Mouse (Mus musculus) neural tube, embryonic 13.5 days (tissue): ENCODE measurements at regions not wholly inside any gene's neighbourhood (a gene's known extent, or its start where the extent isn't known, plus 50 kb on each side); places are given as distances from the start of the nearest gene placed in this dataset.
A peak's percentile ranks its signal among the peaks of the same experiment; 100 is the strongest.

Experiments
- ATAC-seq: fragments of 200-750 bp; cut with Nextera tagmentation; 2 replicates; pipeline ENCODE4 v1.8.0; 2017; ENCODE audit warnings: low read depth, mild to moderate bottlenecking, moderate TSS enrichment, moderate library complexity
- H3K27ac ChIP-seq: fragments of 300-500 bp; sonication (generic); replicated peaks from 2 replicates; pipeline ENCODE4 v1.5.1; 2015; ENCODE audit warnings: moderate library complexity, mild to moderate bottlenecking, inconsistent platforms
- H3K27me3 ChIP-seq: fragments of 300-500 bp; sonication (generic); 2 replicates; pipeline ENCODE4 v1.6.1; 2015; ENCODE audit warnings: mild to moderate bottlenecking, inconsistent platforms
- H3K36me3 ChIP-seq: fragments of 300-500 bp; sonication (generic); 2 replicates; pipeline ENCODE4 v1.6.1; 2015; ENCODE audit warnings: mild to moderate bottlenecking, inconsistent platforms
- H3K4me1 ChIP-seq: fragments of 300-500 bp; sonication (generic); replicated peaks from 2 replicates; pipeline ENCODE4 v1.6.1; 2015; ENCODE audit warnings: inconsistent platforms
- H3K4me2 ChIP-seq: fragments of 300-500 bp; sonication (generic); 2 replicates; pipeline ENCODE4 v1.6.1; 2015; ENCODE audit warnings: inconsistent platforms, mild to moderate bottlenecking, moderate library complexity
- H3K4me3 ChIP-seq: fragments of 300-500 bp; sonication (generic); 2 replicates; pipeline ENCODE4 v1.5.1; 2015; ENCODE audit warnings: mild to moderate bottlenecking, inconsistent platforms
- H3K9ac ChIP-seq: fragments of 300-500 bp; sonication (generic); 2 replicates; pipeline ENCODE4 v1.6.1; 2015; ENCODE audit warnings: moderate library complexity, mild to moderate bottlenecking, inconsistent platforms
- H3K9me3 ChIP-seq: fragments of 300-500 bp; sonication (generic); 2 replicates; pipeline ENCODE4 v1.6.1; 2016; ENCODE audit warnings: inconsistent platforms
- WGBS: fragments of 180-500 bp; shearing (Covaris S2); methylation state at CpG from one replicate; pipeline ENCODE4 v1.1.7; 2015; 5-methylcytosine and 5-hydroxymethylcytosine counted together

DNA sequence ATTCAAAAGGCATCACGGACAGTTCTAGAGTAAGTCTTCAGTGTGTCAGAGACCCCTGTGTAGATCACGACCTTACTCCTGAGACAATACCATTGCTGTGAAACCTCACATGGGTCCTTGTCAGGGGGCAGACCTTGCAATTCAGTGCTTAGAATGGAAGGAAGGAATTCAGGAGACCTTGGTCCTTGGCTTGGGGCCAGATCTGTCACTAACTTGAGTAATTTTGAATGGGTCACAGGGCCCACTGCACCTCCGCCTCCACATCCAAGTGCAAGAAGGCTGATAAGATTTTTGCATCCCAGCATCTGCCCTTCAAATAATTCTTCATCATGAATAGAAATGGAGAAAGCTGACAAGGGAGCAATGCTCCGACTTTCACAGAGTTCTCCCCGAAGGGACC is 202.6 kb downstream of the Wdr11 start:
- Histone ChIP-seq H3K9ac (no peak overlapping the region), H3K27me3 (peaks cover 3% of the 10 kb centered on the region; the same call in 1 of the 2 replicates), H3K9me3 (no peaks in the 10 kb centered on the region), H3K36me3 (no peaks in the 10 kb centered on the region), H3K4me2 (no peak overlapping the region), H3K4me1 (peaks cover 8% of the 10 kb centered on the region), H3K27ac (no peak overlapping the region), H3K4me3 (no peak overlapping the region)
- WGBS: 67% methylated on average over 5 of the region's 5 CpGs
- ATAC-seq: no peak

DNA sequence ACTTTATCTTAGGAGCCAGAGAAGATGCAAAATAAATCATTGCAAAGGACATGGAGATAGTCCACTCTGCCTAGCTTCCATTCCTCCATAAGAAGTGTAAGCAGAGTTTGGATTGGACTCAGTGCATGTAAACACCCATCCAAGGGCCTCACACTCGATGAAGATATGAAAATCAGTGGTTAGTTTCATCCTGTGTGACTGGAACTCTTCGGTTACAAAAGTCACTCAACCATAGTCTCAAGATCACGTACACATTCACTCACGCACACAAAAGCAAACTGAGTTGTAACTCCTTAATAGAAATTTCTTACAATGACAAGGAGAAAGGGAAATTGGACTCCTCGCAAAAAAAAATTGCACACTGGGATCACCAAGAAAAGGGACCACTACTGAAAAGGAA is 206.9 kb downstream of the Wdr11 start:
- WGBS: 89% methylated on average over 5 of the region's 5 CpGs
- no peak overlapping the region for H3K27ac ChIP-seq
- no peak overlapping the region for H3K4me2 ChIP-seq
- H3K4me1 ChIP-seq: peaks cover 18% of the 10 kb centered on the region
- no peak for ATAC-seq
- H3K4me3 ChIP-seq: no peak overlapping the region
- no peaks in the 10 kb centered on the region for H3K9me3 ChIP-seq
- H3K36me3 ChIP-seq: no peaks in the 10 kb centered on the region
- no peak overlapping the region for H3K9ac ChIP-seq
- H3K27me3 ChIP-seq: no peaks in the 10 kb centered on the region; the same call in 1 of the 2 replicates

DNA sequence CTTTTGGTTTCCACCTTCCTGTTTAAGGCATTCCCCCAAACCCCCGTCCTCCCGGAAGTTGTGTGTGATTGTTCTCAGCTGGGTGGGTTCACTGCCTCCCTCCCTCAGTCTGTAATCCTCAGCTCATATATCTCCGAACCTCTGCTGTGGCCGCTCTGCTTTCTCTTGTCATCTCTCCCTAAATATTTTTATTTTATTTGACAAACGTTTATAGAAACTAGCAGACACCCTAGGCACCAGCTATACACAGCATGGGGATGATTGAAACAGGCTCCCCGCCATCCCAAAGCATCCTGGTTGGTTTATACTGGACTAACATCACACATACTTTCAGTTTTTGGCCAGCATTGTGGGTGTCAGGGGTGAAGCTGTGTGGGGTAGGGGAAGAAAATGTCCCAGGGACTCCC is 208.8 kb downstream of the Wdr11 start:
- peaks cover 18% of the 10 kb centered on the region for H3K4me1 ChIP-seq
- H3K36me3 ChIP-seq: no peaks in the 10 kb centered on the region
- no peak for ATAC-seq
- 70% methylated on average over 6 of the region's 6 CpGs for WGBS
- no peak overlapping the region for H3K4me2 ChIP-seq
- no peak overlapping the region for H3K4me3 ChIP-seq
- H3K9me3 ChIP-seq: no peaks in the 10 kb centered on the region
- no peak overlapping the region for H3K9ac ChIP-seq
- H3K27me3 ChIP-seq: no peaks in the 10 kb centered on the region
- H3K27ac ChIP-seq: no peak overlapping the region

DNA sequence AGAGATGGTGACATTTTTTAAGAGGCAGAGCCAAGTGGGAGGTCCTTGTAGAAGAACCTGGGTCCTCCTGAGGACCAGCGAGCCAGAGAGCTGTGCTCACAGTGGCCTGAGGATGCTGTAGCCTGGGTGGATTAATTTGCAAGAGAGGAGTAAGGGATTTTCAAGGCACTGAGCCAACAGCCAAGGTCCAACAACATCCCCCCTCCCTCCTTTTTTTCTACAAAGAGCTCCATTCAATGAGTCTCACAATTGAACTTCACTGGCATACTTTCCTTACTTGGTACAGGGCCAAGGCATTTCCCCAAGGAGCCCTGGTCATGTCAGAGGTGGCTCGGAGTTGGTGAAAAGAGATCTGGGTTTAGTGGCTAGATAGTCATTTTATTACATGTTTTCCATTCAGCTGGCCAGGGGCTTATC is 209.8 kb downstream of the Wdr11 start:
- peak; percentile 71 for ATAC-seq
- H3K4me2 ChIP-seq: no peak overlapping the region
- no peaks in the 10 kb centered on the region for H3K36me3 ChIP-seq
- no peak overlapping the region for H3K27ac ChIP-seq
- no peaks in the 10 kb centered on the region for H3K27me3 ChIP-seq
- 43% methylated on average over 2 of the region's 2 CpGs for WGBS
- H3K4me1 ChIP-seq: peaks cover 18% of the 10 kb centered on the region
- no peak overlapping the region for H3K4me3 ChIP-seq
- H3K9ac ChIP-seq: no peak overlapping the region
- no peaks in the 10 kb centered on the region for H3K9me3 ChIP-seq

DNA sequence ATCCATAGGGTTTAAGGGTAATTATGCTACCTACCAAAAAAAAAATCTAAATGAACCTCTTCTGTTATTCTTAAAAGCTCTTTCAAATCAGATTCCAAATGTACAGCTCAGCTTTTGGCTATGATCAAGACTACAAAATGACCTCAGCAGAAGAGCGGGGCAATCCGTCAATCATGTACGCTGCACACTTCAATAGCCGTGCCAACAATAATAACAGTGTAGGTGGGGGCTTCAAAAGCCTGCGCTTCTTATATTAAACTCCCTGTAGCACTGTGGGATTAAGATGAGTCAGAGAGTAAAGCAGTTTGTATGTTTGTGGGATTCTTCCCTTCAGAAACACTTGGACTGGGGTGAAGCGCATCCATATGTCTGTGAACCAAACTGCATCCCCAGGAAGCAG is 210.5 kb downstream of the Wdr11 start:
- H3K9ac ChIP-seq: no peak overlapping the region
- 78% methylated on average over 6 of the region's 6 CpGs for WGBS
- no peak for ATAC-seq
- no peak overlapping the region for H3K4me3 ChIP-seq
- no peaks in the 10 kb centered on the region for H3K9me3 ChIP-seq
- H3K27ac ChIP-seq: no peak overlapping the region
- no peaks in the 10 kb centered on the region for H3K27me3 ChIP-seq
- H3K4me1 ChIP-seq: peaks cover 18% of the 10 kb centered on the region
- H3K36me3 ChIP-seq: no peaks in the 10 kb centered on the region
- H3K4me2 ChIP-seq: no peak overlapping the region

DNA sequence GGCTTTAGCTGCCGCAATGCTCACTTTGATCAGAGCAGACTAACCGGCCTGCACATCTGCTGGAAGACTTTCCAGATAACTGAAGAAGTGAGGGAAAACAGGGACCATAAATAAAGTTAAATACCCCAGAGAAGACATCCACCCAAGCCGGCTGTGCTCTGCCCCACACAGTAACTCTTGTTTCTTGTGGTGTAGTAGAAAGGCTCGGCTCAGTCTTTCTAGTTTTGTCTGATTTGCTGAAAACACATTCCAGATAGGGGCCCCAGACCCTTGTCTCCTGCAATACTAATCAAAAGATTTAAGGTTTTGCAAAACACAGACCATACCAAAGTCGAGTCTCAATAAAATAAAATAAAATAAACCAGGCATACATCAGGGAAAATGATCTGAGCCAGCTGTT is 213.7 kb downstream of the Wdr11 start:
- 61% methylated on average over 5 of the region's 5 CpGs for WGBS
- Histone ChIP-seq H3K27ac (no peak overlapping the region), H3K4me1 (peaks cover 18% of the 10 kb centered on the region), H3K4me3 (no peak overlapping the region), H3K4me2 (no peak overlapping the region), H3K36me3 (no peaks in the 10 kb centered on the region), H3K27me3 (no peaks in the 10 kb centered on the region), H3K9ac (no peak overlapping the region), H3K9me3 (no peaks in the 10 kb centered on the region)
- no peak for ATAC-seq

DNA sequence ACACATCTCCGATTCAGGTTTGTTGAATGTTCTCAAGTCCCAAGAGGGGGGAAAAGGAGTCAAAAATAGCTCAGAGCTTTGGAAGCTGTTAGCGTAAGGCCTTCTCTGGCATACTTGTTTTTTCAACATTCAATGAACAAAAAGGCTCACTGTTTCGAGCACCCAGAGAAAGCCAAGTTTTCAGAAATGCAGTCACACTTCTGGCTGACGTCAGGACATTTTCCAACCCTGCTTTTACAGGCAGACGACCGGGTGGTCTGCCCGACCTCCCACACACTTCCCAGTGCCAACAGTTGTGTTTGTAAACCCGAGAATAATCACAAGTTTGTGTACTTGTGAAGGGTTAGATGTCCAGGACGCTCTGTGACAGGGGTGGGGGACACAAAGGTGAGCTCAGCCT is 218.5 kb downstream of the Wdr11 start:
- H3K36me3 ChIP-seq: no peaks in the 10 kb centered on the region
- no peak overlapping the region for H3K4me3 ChIP-seq
- H3K27ac ChIP-seq: no peak overlapping the region
- 69% methylated on average over 9 of the region's 9 CpGs for WGBS
- H3K4me2 ChIP-seq: no peak overlapping the region
- H3K9ac ChIP-seq: no peak overlapping the region
- no peak for ATAC-seq
- H3K4me1 ChIP-seq: no peaks in the 10 kb centered on the region
- H3K9me3 ChIP-seq: no peaks in the 10 kb centered on the region
- H3K27me3 ChIP-seq: no peaks in the 10 kb centered on the region

DNA sequence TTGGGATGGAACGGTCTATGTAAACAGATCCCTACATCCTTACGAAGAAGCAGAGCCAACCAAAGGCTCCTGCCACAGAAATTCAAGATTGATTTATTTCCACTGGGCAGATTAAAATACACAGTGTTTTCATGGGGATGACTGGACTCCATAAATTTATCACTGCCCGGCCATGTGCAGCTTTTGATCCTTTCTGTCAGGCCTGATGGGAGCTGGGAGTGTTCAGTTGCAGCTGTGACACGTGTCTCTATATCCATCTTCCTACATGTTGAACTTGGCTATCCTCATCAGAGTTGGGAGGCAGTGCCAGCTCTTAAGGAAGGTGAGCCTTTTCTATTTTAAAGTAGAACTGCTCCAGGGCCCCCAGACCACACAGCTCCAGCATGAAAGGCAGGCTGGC is 218.9 kb downstream of the Wdr11 start:
- ATAC-seq: no peak
- 61% methylated on average over 4 of the region's 4 CpGs for WGBS
- no peak overlapping the region for H3K9ac ChIP-seq

DNA sequence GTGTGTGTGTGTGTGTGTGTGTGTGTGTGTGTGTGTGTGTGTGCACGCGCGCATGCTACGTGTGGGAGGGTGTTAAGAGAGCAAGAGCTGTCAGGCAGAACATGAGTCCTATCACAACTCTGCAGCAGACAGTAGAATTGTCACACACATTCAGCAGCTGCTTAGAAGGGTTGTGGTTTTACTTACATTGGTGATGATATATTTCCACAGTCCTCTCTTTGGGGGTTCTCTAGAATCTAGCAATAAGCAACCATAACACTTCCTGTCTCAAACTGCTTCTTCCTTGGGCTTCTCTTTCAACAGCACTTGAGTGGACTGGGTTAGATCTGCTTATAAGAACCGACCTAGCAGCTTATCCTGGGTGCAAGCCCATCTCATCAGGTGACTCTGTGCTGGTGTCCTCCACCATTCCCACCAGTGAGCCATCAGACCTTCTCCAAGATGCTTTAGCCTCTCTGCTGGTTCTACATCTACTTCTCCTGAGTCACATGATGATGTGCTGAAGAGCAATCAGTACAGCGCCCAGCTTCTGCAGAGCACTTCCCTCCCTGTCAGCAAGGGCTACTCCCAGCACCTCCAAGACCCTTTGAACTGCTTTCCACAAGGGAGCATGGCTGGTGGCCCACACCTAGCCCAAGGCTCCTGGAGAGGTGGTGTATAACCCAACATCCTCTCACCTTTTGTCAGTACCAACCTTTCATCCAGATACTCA is 222.6 kb downstream of the Wdr11 start:
- Histone ChIP-seq H3K27ac (no peak overlapping the region), H3K4me1 (no peaks in the 10 kb centered on the region), H3K9me3 (no peaks in the 10 kb centered on the region), H3K36me3 (no peaks in the 10 kb centered on the region), H3K27me3 (no peaks in the 10 kb centered on the region), H3K4me2 (no peak overlapping the region), H3K4me3 (no peak overlapping the region), H3K9ac (no peak overlapping the region)
- 83% methylated on average over 6 of the region's 6 CpGs for WGBS
- ATAC-seq: no peak

More for the DNA sequence above, 218.9 kb downstream of the Wdr11 start:
- Histone ChIP-seq H3K27me3 (no peaks in the 10 kb centered on the region), H3K27ac (no peak overlapping the region), H3K9me3 (no peaks in the 10 kb centered on the region), H3K36me3 (no peaks in the 10 kb centered on the region), H3K4me1 (no peaks in the 10 kb centered on the region), H3K4me3 (no peak overlapping the region), H3K4me2 (no peak overlapping the region)

DNA sequence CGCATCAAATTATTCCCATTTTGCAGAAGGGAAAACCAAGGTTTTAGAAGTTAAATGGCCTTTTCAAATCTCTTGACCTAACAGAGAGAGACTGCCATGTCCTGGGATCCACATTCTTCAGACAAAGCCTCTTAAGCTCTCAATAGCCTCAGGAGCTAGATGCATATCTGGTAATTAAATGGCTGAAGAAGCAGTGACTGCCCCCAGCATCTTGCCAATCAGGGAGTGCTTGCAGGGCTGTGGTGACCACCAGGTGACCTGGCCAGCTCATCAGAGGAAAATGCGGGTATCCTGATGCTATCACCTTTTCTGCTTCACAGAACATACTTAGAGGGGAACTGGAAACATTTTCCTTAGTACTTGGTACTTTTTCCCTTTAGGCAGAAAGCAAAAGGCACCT is 227.2 kb downstream of the Wdr11 start:
- Histone ChIP-seq H3K36me3 (no peaks in the 10 kb centered on the region), H3K4me1 (no peaks in the 10 kb centered on the region), H3K9me3 (no peaks in the 10 kb centered on the region), H3K9ac (no peak overlapping the region), H3K27me3 (no peaks in the 10 kb centered on the region), H3K4me3 (no peak overlapping the region), H3K27ac (no peak overlapping the region), H3K4me2 (no peak overlapping the region)
- no peak for ATAC-seq
- 97% methylated on average over 2 of the region's 2 CpGs for WGBS

DNA sequence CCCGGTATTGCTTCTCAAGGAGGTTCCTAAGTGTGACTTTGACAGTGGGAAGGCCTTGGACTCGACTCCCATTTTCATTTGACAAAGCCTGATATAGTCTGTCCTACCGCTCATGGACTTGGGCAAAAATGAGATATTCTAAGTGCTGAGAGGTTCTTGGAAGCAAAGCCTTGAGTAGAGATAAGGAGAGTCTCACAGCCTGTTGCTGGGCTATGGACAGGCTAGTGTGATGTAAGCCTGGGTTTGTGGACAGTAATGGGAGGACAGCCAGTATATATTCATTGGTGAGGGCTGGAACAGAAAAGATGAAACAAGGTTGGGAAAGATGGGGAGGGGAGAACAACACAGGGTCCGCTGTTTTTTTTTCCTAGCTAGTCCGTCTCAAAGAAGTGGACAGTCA is 228.0 kb downstream of the Wdr11 start:
- WGBS: 71% methylated on average over 5 of the region's 5 CpGs
- no peak overlapping the region for H3K9ac ChIP-seq
- no peaks in the 10 kb centered on the region for H3K9me3 ChIP-seq
- no peak overlapping the region for H3K27ac ChIP-seq
- H3K4me1 ChIP-seq: peaks cover under 1% of the 10 kb centered on the region; the same call in 1 of the 2 replicates
- no peak overlapping the region for H3K4me3 ChIP-seq
- no peaks in the 10 kb centered on the region for H3K36me3 ChIP-seq
- no peak overlapping the region for H3K4me2 ChIP-seq
- ATAC-seq: no peak
- H3K27me3 ChIP-seq: no peaks in the 10 kb centered on the region

DNA sequence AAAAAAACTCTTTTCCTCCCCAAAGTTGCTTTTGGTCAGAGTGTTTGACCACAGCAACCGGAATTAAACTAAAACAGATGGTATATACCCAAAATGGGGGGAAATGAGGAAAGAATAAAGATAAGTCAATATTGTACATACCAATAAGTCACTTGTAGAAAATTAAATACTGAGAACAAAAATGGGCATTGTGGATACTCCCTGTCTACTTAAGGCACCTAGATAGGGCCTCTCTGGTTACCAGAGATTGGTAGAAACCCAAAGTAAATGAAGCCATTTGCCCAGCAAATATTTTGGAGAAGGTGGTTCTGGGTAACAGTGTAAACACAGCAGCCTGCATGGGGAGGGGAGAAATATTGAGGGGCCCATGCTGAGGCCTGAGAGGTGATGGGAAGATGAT is 237.3 kb downstream of the Wdr11 start:
- H3K4me1 ChIP-seq: peaks cover 15% of the 10 kb centered on the region
- no peak overlapping the region for H3K9ac ChIP-seq
- H3K27ac ChIP-seq: no peak overlapping the region
- no peaks in the 10 kb centered on the region for H3K9me3 ChIP-seq
- 90% methylated on average over 1 of the region's 1 CpGs for WGBS
- H3K36me3 ChIP-seq: no peaks in the 10 kb centered on the region
- H3K4me2 ChIP-seq: no peak overlapping the region
- H3K27me3 ChIP-seq: no peaks in the 10 kb centered on the region
- ATAC-seq: no peak
- H3K4me3 ChIP-seq: no peak overlapping the region

DNA sequence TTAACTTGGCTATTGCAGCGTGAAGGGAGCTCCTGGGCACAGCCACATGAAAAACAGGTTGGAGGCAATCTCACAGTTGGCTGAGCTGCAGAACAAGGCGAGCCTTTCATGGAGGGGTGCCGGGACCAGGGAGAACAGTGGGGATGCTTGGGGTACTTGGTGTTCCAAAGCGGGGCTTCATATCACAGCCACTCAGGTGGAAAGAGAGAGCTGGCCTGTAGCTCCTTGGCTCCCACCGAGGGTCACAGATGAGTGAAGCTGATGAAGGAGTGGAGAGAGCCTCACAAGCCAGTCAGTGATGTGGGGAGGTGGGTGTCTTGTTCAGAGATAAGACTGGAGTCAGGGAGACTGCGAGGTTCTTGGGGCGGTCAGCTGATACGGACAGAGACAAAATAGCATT is 241.2 kb downstream of the Wdr11 start:
- Histone ChIP-seq H3K9ac (no peak overlapping the region), H3K4me3 (no peak overlapping the region), H3K4me2 (no peak overlapping the region), H3K9me3 (no peaks in the 10 kb centered on the region), H3K27me3 (no peaks in the 10 kb centered on the region), H3K4me1 (no peaks in the 10 kb centered on the region), H3K27ac (no peak overlapping the region), H3K36me3 (no peaks in the 10 kb centered on the region)
- ATAC-seq: no peak
- WGBS: 91% methylated on average over 8 of the region's 8 CpGs
